Mouse (Mus musculus): ENCODE data around the gene Gm49321. TPM values are rescaled to one million over a fixed set of nuclear protein-coding genes. Genes with fewer than 3 reads are reported as not detected.

The Gm49321 gene
- total and polyA plus RNA-seq, 3 experiments, result 5.3 TPM; not detected in 2

GRCm38 (mm10) chr12:73974584-73974983, 37.1 kb downstream of the Gm49321 start:
- H3K36me3 ChIP-seq (ENCODE audit: control insufficient read depth in 1 of 2, insufficient read depth in 2 of 2, low read length in 2 of 2), result peaks cover 0 to 18% of the 10 kb centered on the region in 2 experiments; a peak in 2 of 4 replicates
- no peak overlapping the region for H3K27ac ChIP-seq (ENCODE audit: control insufficient read depth, low read depth, low read length)

GRCm38 (mm10) chr12:73978144-73978543, 40.7 kb downstream of the Gm49321 start:
- no peaks in the 10 kb centered on the region for H3K4me1 ChIP-seq (ENCODE audit: control insufficient read depth in 1 of 2, insufficient read depth in 2 of 2, low read length in 2 of 2)
- no peaks in the 10 kb centered on the region for H3K27me3 ChIP-seq (ENCODE audit: control insufficient read depth in 1 of 2, insufficient read depth in 2 of 2, low read length in 2 of 2)
- no peak for TF ChIP-seq MYB (IDR thresholded peaks at IDR 0.05; ENCODE audit: low read depth, low read length)
- TF ChIP-seq MEF2A (IDR thresholded peaks at IDR 0.05; ENCODE audit: extremely low read depth, insufficient replicate concordance, low read depth, low read length, poor library complexity, severe bottlenecking), result no peak
- TF ChIP-seq MXI1 (IDR thresholded peaks at IDR 0.05; ENCODE audit: low read depth, low read length), result no peak
- no peak for TF ChIP-seq ELF1 (IDR thresholded peaks at IDR 0.05; ENCODE audit: low read depth, low read length)
- no peak for TF ChIP-seq ETS1 (IDR thresholded peaks at IDR 0.05; ENCODE audit: low read depth, low read length)
- TF ChIP-seq KAT2A (conservative IDR thresholded peaks at IDR 0.05; ENCODE audit: low read depth, low read length), result no peak
- no peak for TF ChIP-seq MAX (IDR thresholded peaks at IDR 0.05; ENCODE audit: low read length)
- no peak for TF ChIP-seq CTCF (IDR thresholded peaks at IDR 0.05 in 2 of 3, conservative IDR thresholded peaks at IDR 0.05 in 1 of 3; ENCODE audit: control insufficient read depth in 1 of 3, insufficient read depth in 1 of 3, low read depth in 2 of 3, low read length in 3 of 3, poor library complexity in 1 of 3, severe bottlenecking in 1 of 3)
- no peak for TF ChIP-seq TAL1 (IDR thresholded peaks at IDR 0.05; ENCODE audit: low read length)
- no peak for TF ChIP-seq NRF1 (IDR thresholded peaks at IDR 0.05; ENCODE audit: insufficient read depth, low read depth, low read length, poor library complexity, severe bottlenecking)
- no peak for TF ChIP-seq EP300 (IDR thresholded peaks at IDR 0.05; ENCODE audit: low read depth in 1 of 2, low read length in 2 of 2)
- TF ChIP-seq ZNF384 (IDR thresholded peaks at IDR 0.05; ENCODE audit: low read depth, low read length), result no peak
- no peak for TF ChIP-seq NELFE (IDR thresholded peaks at IDR 0.05; ENCODE audit: low read depth, low read length)
- no peak for TF ChIP-seq POLR2A (IDR thresholded peaks at IDR 0.05; ENCODE audit: control insufficient read depth in 1 of 2, insufficient read depth in 1 of 2, low read depth in 1 of 2, low read length in 2 of 2, poor library complexity in 1 of 2)
- no peak for TF ChIP-seq RAD21 (IDR thresholded peaks at IDR 0.05; ENCODE audit: low read depth, low read length)
- TF ChIP-seq MAZ (IDR thresholded peaks at IDR 0.05; ENCODE audit: low read depth, low read length), result no peak
- TF ChIP-seq TCF12 (IDR thresholded peaks at IDR 0.05; ENCODE audit: low read depth, low read length), result no peak
- no peak for TF ChIP-seq UBTF (IDR thresholded peaks at IDR 0.05; ENCODE audit: borderline replicate concordance, insufficient read depth, low read depth, low read length)
- no peak for TF ChIP-seq MYC (IDR thresholded peaks at IDR 0.05; ENCODE audit: low read depth, low read length)
- no peak for TF ChIP-seq RCOR1 (IDR thresholded peaks at IDR 0.05; ENCODE audit: low read depth, low read length)
- no peaks in the 10 kb centered on the region for H3K9me3 ChIP-seq (replicated peaks; ENCODE audit: insufficient read depth, low read length)
- no peak overlapping the region for H3K27ac ChIP-seq (ENCODE audit: control insufficient read depth, low read depth, low read length)
- H3K79me2 ChIP-seq (ENCODE audit: control insufficient read depth, insufficient read depth, low read length, poor library complexity), result no peaks in the 10 kb centered on the region
- H3K4me3 ChIP-seq (ENCODE audit: control insufficient read depth in 1 of 2, insufficient read depth in 1 of 2, low read depth in 2 of 2, low read length in 2 of 2), result no peak overlapping the region
- no peak overlapping the region for H3K9ac ChIP-seq (ENCODE audit: control insufficient read depth, low read depth, low read length, poor library complexity, severe bottlenecking)
- peaks cover 0 to 15% of the 10 kb centered on the region in 2 experiments; a peak in 2 of 4 replicates for H3K36me3 ChIP-seq (ENCODE audit: control insufficient read depth in 1 of 2, insufficient read depth in 2 of 2, low read length in 2 of 2)
- no peak for DNase-seq (ENCODE audit: low read depth, low spot score)

More at GRCm38 (mm10) chr12:73974584-73974983, 37.1 kb downstream of the Gm49321 start:
- no peaks in the 10 kb centered on the region for H3K79me2 ChIP-seq (ENCODE audit: control insufficient read depth, insufficient read depth, low read length, poor library complexity)
- H3K9ac ChIP-seq (ENCODE audit: control insufficient read depth, low read depth, low read length, poor library complexity, severe bottlenecking), result no peak overlapping the region
- no peak for DNase-seq (ENCODE audit: low read depth, low spot score)
- TF ChIP-seq MYC (IDR thresholded peaks at IDR 0.05; ENCODE audit: low read depth, low read length) (no peak), MEF2A (IDR thresholded peaks at IDR 0.05; ENCODE audit: extremely low read depth, insufficient replicate concordance, low read depth, low read length, poor library complexity, severe bottlenecking) (no peak), MAX (IDR thresholded peaks at IDR 0.05; ENCODE audit: low read length) (no peak), POLR2AphosphoS2 (IDR thresholded peaks at IDR 0.05; ENCODE audit: low read length) (no peak)
- no peaks in the 10 kb centered on the region for H3K9me3 ChIP-seq (replicated peaks; ENCODE audit: insufficient read depth, low read length)
- H3K4me1 ChIP-seq (ENCODE audit: control insufficient read depth in 1 of 2, insufficient read depth in 2 of 2, low read length in 2 of 2), result no peaks in the 10 kb centered on the region
- H3K27me3 ChIP-seq (ENCODE audit: control insufficient read depth in 1 of 2, insufficient read depth in 2 of 2, low read length in 2 of 2), result no peaks in the 10 kb centered on the region; a peak in 1 of 4 replicates
- no peak overlapping the region for H3K4me3 ChIP-seq (ENCODE audit: control insufficient read depth in 1 of 2, insufficient read depth in 1 of 2, low read depth in 2 of 2, low read length in 2 of 2)

Measured in MEL (cell line).